Mouse (Mus musculus): ENCODE measurements around the gene Elavl3. TPM values are rescaled to one million over a fixed set of nuclear protein-coding genes. Genes with fewer than 3 reads are reported as not detected.
A peak's percentile ranks its signal among the peaks of the same experiment; 100 is the strongest.

The Elavl3 gene
- total RNA-seq, 2 experiments from 2014 or later: 148 to 153 TPM

DNA sequence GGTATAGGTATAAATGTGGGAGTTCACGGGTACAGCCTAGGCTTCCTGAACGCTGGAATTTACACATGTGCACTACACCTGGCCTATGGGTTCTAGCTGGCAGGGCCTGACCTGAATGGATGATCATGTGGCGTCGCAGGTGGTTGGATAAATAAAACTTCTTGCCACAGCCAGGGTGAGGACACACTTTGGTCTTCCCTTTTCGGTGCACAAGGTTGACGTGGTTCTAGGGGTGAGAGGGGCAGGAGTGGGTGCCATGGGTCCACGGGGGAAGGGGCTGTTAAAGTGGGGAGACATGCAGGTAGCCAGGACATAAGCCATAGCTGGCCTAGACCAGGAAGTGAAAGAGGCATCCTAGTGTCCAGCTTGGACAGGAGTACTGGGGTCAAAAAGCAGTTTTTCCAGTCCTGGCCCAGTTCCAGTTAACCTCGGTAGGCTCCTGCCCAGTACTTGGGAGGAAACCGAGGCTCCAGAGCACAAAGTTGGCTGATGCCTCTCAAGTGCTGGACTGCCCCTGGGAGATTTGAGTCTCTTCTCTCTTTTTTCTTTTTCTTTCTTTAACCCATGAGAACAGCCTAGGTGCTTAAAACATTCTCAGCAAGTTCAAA lies 4.6 kb upstream of the Elavl3 start:
- intact Hi-C loops (cut with DNase I): no loop called here
- no peak for DNase-seq (ENCODE audit: extremely low spot score in 1 of 2, low spot score in 2 of 2)
- no peak overlapping the region for H3K4me3 ChIP-seq
- no peak overlapping the region for H3K27ac ChIP-seq
- no peak for TF ChIP-seq CTCF (IDR thresholded peaks at IDR 0.05)

DNA sequence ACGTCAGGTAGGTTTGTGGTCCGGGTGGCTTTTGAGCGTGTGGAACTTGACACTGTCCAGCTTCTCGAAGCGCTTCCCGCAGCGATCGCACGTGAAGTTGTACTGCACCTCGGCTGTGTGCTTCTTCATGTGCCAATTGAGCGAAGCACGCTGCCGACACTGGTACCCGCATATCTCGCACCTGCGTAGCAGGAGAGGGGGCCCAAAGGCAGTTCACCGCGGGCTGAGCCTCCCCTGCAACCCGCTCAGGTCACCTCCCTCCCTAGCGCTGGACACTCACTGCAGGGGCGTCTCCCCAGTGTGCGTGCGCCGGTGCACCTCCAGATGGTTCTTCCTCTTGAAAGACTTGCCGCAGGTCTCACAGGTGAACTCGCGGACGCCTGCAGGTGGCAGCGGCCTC lies 3.9 kb upstream of the Elavl3 start:
- no peak for DNase-seq (ENCODE audit: extremely low spot score in 1 of 2, low spot score in 2 of 2)
- H3K27ac ChIP-seq: no peak overlapping the region
- no peak for TF ChIP-seq CTCF (IDR thresholded peaks at IDR 0.05)
- intact Hi-C loops (cut with DNase I): loop anchor here (2.0 kb wide), 1 partner anchor 77 kb away; no protein-coding TSS in a partner anchor
- H3K4me3 ChIP-seq: no peak overlapping the region

DNA sequence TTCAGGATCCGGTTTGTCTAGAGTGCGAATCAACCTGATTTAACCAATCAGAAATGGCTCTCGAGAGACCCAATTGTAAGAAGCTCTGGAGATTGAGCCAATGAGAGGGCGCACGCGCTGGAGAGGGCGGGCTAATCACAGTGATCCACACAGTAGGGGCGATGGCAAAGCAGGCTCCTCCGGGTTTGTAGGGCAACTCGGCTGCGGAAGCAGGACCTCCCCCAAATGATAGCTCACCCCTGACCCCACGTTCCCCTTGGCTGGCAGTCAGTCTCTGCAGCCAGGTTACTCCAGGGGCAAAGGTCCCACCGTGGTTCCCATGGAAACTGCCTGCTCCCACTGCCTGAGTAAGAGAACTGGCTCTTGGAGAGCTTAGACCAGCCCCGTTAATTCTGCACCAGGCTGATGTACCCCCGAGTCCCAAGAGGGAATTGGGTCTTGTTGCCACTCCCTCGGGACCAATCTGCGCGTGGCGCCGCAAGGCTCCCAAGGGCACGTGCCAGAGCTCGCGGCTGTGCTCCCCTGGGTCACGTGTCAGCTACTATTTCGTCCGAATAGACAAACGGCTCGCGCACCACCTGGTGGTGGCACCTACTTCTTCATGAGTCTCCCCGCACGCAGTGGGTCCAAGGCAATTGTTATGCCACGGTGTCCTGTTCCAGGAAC lies 2.7 kb upstream of the Elavl3 start:
- H3K4me3 ChIP-seq: peak overlapping the region; percentile 31
- H3K27ac ChIP-seq: peak overlapping the region; percentile 71
- intact Hi-C loops (cut with DNase I): loop anchor here (2.0 kb wide), 1 partner anchor 76 kb away; no protein-coding TSS in a partner anchor
- TF ChIP-seq CTCF (IDR thresholded peaks at IDR 0.05): peak; percentile 66
- DNase-seq (ENCODE audit: extremely low spot score in 1 of 2, low spot score in 2 of 2): peak; percentile 68 to 80

DNA sequence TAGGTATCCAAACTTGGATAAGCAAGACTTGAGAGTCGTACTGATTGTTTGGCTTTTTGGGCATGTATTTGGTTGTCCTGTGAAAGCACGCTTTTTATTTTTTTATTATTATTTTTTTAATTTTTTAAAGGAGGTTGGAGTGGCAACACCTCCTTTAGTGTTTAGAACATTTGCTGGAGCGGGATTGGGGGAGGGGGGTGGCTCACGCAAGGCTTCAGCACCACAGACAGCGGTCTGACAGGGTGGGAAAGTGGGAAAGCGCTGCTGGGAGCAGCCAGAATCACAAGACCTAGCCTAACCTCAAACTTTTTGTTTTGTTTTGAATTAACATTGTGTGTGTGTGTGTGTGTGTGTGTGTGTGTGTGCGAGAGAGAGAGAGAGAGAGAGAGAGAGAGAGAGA lies 1.8 kb upstream of the Elavl3 start:
- no peak for TF ChIP-seq CTCF (IDR thresholded peaks at IDR 0.05)
- intact Hi-C loops (cut with DNase I): loop anchor here (2.0 kb wide), 1 partner anchor 75 kb away; no protein-coding TSS in a partner anchor
- H3K27ac ChIP-seq: no peak overlapping the region
- no peak for DNase-seq (ENCODE audit: extremely low spot score in 1 of 2, low spot score in 2 of 2)
- no peak overlapping the region for H3K4me3 ChIP-seq

DNA sequence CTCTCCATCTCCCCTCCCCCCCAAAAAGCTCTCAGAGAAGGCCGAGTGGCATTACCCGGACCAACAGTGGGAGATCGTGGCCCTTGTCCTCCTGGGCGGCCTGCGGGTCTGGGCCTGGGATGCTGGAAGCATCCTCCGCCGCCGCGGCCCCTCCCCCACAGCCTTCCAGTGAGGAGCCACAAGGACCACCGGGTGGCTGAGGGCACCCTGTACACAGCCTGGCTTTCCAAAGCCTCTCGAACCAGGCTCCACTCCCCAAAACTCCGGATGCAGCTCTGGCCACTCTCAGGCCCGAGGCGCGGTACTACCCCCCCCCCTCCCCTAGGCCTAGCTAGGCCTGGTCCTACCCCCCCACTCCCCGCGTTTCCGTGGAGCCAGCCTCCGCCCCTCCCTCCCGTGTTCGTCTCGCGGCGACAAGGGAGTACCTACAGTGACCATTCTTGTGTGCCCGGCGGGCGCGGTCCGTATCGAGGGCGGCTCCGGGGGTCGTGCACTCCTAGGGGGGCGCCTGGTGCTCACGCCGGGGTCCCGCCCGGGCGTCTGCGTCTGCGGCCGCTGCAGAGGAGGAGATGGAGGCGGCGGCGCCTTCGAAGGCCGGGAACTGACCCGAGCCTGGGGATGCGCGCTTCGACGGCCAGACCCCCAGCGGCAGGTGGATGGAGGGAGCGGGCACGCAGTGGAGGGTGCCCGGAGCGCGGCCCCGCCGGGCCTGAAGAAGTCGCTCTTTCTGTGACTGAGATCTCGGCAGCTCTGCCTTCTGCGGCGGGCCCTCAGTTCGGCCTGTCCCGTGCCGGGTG lies 464 bp downstream of the Elavl3 start:
- intact Hi-C loops (cut with DNase I): loop anchor here (2.0 kb wide), 1 partner anchor 47 kb away; no protein-coding TSS in a partner anchor
- Histone ChIP-seq H3K27ac (peak overlapping the region; percentile 94), H3K4me3 (peak overlapping the region; percentile 97)
- no peak for TF ChIP-seq CTCF (IDR thresholded peaks at IDR 0.05)
- peak; percentile 49 to 58 for DNase-seq (ENCODE audit: extremely low spot score in 1 of 2, low spot score in 2 of 2)

DNA sequence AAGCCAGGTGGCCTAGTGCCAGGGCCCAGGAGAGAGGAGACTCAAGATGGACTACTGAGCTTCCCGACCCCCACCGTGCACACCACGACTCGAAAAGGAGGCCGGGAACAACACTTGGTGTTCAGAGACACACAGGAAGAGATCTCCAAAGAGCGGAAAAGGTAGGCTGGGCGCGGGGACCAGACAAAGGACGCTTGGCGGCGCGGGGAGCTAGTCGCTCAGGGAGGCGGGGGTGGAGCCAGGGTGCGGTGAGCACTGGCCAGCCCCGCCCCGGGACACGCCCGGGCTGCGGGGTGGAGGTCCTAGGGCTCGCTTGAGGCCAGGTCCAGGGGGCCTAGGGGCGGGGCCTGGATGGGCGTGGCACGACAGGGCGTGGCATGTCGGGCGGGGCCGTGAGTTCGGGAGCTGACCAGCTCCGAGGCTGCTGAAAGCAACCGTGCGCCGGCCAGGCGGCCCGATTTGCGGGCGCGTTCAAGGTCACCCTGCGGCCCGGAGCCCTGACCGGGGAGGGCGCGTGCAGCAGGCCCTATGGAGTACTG lies 1.4 kb downstream of the Elavl3 start:
- H3K27ac ChIP-seq: peak overlapping the region; percentile 94
- peak overlapping the region; percentile 97 for H3K4me3 ChIP-seq
- intact Hi-C loops (cut with DNase I): loop anchor here (2.0 kb wide), 1 partner anchor 46 kb away; no protein-coding TSS in a partner anchor
- no peak for TF ChIP-seq CTCF (IDR thresholded peaks at IDR 0.05)
- DNase-seq (ENCODE audit: extremely low spot score in 1 of 2, low spot score in 2 of 2): peak; percentile 62 to 79

DNA sequence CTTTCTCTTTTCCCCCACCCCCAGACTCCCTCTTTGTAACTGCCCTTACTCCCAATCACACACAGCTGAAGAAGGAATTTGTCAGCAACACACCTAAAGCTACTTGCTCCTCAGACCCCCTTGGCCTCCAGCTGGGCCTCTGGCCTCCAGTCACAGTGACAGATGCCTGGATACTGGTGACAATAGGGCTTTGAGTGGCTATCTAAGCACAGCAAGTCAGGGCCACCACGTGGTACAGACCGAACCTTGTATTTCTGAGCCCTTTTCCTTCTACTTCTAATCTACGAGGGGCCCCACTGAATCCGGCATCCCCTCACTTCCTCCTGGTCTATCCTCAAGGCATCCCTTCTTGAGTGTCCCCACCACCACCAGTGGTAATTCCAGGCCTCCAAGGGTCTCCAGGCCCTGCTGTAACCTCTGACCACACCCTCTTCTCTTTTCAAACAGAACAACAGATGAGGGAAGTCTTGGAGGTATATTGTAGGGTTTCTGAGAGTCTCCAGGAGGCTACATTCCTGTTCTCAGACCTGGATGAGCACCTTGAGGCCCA lies 2.0 kb downstream of the Elavl3 start:
- intact Hi-C loops (cut with DNase I): loop anchor here (2.0 kb wide), 1 partner anchor 45 kb away; no protein-coding TSS in a partner anchor
- no peak for DNase-seq (ENCODE audit: extremely low spot score in 1 of 2, low spot score in 2 of 2)
- H3K27ac ChIP-seq: peak overlapping the region; percentile 94
- no peak for TF ChIP-seq CTCF (IDR thresholded peaks at IDR 0.05)
- peak overlapping the region; percentile 97 for H3K4me3 ChIP-seq

DNA sequence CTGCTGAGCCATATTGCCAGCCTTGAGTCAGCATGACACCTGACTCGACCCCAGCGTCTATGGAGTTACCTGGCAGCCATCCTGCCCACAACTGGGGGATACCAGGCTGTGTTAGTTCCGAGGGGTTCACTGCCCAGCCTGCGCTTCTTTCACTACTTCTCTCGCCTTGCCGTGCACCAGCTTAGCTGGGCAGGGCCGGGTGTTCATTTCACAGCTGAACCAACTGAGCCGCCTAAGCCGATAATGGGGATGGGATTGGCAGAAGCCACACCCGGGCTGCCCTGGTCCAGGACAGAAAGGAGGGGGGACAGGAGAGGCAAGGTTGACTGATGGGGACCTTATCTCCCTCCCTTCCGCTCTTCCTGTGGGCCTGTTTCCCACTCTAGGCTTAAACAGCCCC lies 2.5 kb downstream of the Elavl3 start:
- no peak for TF ChIP-seq CTCF (IDR thresholded peaks at IDR 0.05)

DNA sequence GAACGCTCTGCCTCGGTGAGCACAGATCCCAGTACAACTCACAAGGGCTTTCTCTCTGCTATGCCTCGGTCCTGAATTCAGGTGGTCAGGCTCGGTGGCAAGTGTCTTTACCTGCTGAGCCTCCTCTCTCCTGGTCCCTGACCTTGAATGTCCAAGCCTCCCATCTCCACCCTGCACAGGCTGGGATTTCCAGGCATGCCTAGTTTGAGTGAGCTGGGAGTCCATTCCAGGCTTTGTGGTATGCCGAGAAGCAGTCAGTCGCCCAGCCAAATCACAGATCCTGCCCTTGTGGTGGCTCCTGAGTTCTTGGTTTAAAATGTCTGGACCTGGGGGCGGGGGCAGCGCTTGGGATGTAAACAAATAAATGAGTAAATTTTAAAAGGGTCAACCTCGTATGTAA lies 4.5 kb downstream of the Elavl3 start:
- Histone ChIP-seq H3K27ac (no peak overlapping the region), H3K4me3 (no peak overlapping the region)
- TF ChIP-seq CTCF (IDR thresholded peaks at IDR 0.05): no peak
- no peak for DNase-seq (ENCODE audit: extremely low spot score in 1 of 2, low spot score in 2 of 2)
- intact Hi-C loops (cut with DNase I): no loop called here

More for the DNA sequence above, 2.5 kb downstream of the Elavl3 start:
- Histone ChIP-seq H3K27ac (no peak overlapping the region), H3K4me3 (peak overlapping the region; percentile 97; the same call in 1 of the 2 replicates)
- intact Hi-C loops (cut with DNase I): no loop called here
- DNase-seq (ENCODE audit: extremely low spot score in 1 of 2, low spot score in 2 of 2): no peak

DNA sequence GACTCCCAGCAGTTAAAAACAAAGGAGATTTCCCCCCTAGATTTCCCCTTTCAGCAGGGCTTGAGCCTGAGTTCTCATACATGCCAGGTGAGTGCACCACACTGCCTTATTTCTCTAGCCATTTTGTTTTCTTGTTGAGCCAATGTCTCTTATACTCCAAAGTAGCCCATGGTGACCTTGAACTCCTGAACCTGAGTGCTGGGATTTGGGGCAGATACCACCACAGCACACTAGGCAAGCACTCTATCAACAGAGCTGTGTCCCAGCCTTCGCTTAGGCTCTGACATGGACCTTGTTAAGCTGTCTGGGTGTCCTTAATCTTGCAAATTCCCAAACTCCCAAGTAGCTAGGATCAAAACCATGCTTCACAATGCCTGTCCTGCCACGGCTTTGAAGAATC lies 10.0 kb downstream of the Elavl3 start:
- TF ChIP-seq CTCF (IDR thresholded peaks at IDR 0.05): no peak
- Histone ChIP-seq H3K27ac (no peak overlapping the region), H3K4me3 (no peak overlapping the region)
- intact Hi-C loops (cut with DNase I): no loop called here
- DNase-seq (ENCODE audit: extremely low spot score in 1 of 2, low spot score in 2 of 2): no peak

DNA sequence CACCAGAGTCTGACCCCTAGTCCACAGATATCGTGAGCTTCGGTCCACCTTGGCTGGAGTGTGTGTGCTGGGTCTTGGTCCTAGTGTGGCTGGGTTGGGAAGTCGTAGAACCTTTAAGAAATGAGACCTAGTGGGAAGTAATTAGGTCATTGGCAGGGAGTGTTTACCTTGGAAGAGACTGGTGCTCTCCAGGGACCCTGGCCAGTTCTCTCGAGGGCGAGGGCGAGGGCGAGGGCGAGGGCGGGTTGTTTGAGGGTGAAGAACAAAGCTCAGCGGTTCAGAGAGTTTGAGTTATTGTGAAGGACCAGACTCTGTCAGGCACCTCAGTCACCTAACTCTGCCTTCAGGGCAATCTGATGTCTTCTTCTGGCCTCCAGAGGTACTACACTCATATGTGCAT lies 14.0 kb downstream of the Elavl3 start:
- H3K4me3 ChIP-seq: no peak overlapping the region
- no peak overlapping the region for H3K27ac ChIP-seq
- TF ChIP-seq CTCF (IDR thresholded peaks at IDR 0.05): no peak; the same call in 1 of the 2 replicates
- no peak for DNase-seq (ENCODE audit: extremely low spot score in 1 of 2, low spot score in 2 of 2)
- intact Hi-C loops (cut with DNase I): no loop called here
